Mouse (Mus musculus): Measurements from ENCODE around the gene Serhl. TPM values are rescaled to one million over a fixed set of nuclear protein-coding genes. Genes with fewer than 3 reads are reported as not detected.

Gene Serhl
- total and polyA plus RNA-seq, 2 experiments: 58.1 to 80.6 TPM

- no peaks in the 10 kb centered on the region for H3K4me1 ChIP-seq (ENCODE audit: control insufficient read depth, insufficient read depth, low read length)
- DNase-seq (ENCODE audit: extremely low read depth, low read depth, low spot score): no peak
- no peaks in the 10 kb centered on the region for H3K27me3 ChIP-seq (ENCODE audit: control insufficient read depth, insufficient read depth, low read length)
- no peak for TF ChIP-seq POLR2A (IDR thresholded peaks at IDR 0.05; ENCODE audit: extremely low read depth, insufficient read depth, low read length)
- no peak for TF ChIP-seq CTCF (IDR thresholded peaks at IDR 0.05; ENCODE audit: low read depth, low read length)
- H3K4me3 ChIP-seq (ENCODE audit: insufficient read depth, low read depth, low read length): no peak overlapping the region
- WGBS: 87% methylated on average over 7 of the region's 7 CpGs
- H3K36me3 ChIP-seq (ENCODE audit: control insufficient read depth, insufficient read depth, low read length): no peaks in the 10 kb centered on the region
- H3K27ac ChIP-seq (replicated peaks; ENCODE audit: insufficient read depth, low read depth, low read length): no peak overlapping the region
- no peaks in the 10 kb centered on the region for H3K79me2 ChIP-seq (ENCODE audit: control insufficient read depth, insufficient read depth, low read length)
- H3K9ac ChIP-seq (ENCODE audit: low read depth, low read length): no peak overlapping the region
These were observed 42.6 kb upstream of the Serhl start for GRCm38 (mm10) chr15:83046730-83047129.

DNA sequence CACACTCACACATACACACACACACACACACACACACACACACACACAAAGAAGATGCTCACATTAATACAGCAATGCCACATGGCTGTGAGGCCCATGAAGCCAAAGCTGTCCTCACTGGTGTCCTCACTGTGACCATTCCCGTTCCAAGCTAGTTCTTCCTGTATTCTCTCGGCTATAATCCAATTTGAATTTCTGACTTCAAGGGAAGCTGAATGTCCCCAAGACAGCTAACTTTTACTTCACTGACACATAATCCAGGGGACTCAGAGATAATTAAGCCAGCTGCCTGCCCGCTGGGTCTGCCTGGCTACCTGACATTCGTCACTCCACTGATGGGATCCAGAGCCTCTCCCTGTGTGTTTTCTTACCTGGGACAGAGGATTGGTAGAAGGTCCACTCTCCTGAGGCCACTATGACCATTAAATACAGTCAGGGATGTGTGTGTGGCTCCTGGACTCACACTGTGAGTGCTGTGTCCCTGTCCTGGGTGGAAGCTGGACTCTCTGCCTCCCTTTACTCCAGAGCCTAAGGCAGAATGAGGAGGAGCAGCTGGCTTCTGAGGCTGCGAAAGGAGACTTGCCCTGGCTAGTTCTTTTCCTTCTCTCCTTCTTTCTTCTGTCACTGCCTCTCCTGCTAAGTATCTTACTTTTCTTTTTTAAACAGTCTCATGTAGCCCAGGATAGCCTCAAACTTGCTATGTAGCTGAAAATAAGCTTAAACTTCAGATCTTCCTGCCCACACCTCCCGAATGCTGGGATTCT lies 36.8 kb upstream of the Serhl start:
- no peak overlapping the region for H3K4me3 ChIP-seq (ENCODE audit: insufficient read depth, low read depth, low read length)
- H3K4me1 ChIP-seq (ENCODE audit: control insufficient read depth, insufficient read depth, low read length): no peaks in the 10 kb centered on the region
- 86% methylated on average over 6 of the region's 6 CpGs for WGBS
- no peaks in the 10 kb centered on the region for H3K36me3 ChIP-seq (ENCODE audit: control insufficient read depth, insufficient read depth, low read length)
- TF ChIP-seq POLR2A (IDR thresholded peaks at IDR 0.05; ENCODE audit: extremely low read depth, insufficient read depth, low read length) (no peak), CTCF (IDR thresholded peaks at IDR 0.05; ENCODE audit: low read depth, low read length) (no peak)
- no peak overlapping the region for H3K27ac ChIP-seq (replicated peaks; ENCODE audit: insufficient read depth, low read depth, low read length)
- peaks cover 5% of the 10 kb centered on the region; the same call in 1 of the 2 replicates for H3K27me3 ChIP-seq (ENCODE audit: control insufficient read depth, insufficient read depth, low read length)
- no peak for DNase-seq (ENCODE audit: extremely low read depth, low read depth, low spot score)
- H3K79me2 ChIP-seq (ENCODE audit: control insufficient read depth, insufficient read depth, low read length): no peaks in the 10 kb centered on the region
- H3K9ac ChIP-seq (ENCODE audit: low read depth, low read length): no peak overlapping the region

DNA sequence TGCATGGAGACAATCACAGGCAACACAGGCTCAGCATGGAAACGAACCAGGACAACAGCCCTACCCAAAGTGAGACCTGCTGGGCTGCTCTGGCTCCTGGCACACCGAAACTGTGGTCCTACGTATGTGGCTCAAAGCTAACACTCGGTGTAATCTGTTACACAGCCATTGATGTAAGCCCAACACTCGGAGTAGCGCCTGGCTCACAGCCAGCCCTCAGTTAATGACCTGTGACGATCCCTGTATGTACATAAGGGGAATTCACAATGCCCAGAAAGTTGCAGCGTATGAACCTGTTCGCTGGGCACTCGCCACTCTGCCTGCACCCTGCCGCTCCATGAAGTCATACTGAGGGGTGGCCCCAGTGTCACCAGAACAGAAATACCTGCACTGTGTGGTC lies 36.0 kb upstream of the Serhl start:
- H3K4me1 ChIP-seq (ENCODE audit: control insufficient read depth, insufficient read depth, low read length): no peaks in the 10 kb centered on the region
- H3K4me3 ChIP-seq (ENCODE audit: insufficient read depth, low read depth, low read length): no peak overlapping the region
- DNase-seq (ENCODE audit: extremely low read depth, low read depth, low spot score): no peak
- H3K36me3 ChIP-seq (ENCODE audit: control insufficient read depth, insufficient read depth, low read length): no peaks in the 10 kb centered on the region
- H3K79me2 ChIP-seq (ENCODE audit: control insufficient read depth, insufficient read depth, low read length): no peaks in the 10 kb centered on the region
- peaks cover 8% of the 10 kb centered on the region; the same call in 1 of the 2 replicates for H3K27me3 ChIP-seq (ENCODE audit: control insufficient read depth, insufficient read depth, low read length)
- no peak overlapping the region for H3K9ac ChIP-seq (ENCODE audit: low read depth, low read length)
- no peak overlapping the region for H3K27ac ChIP-seq (replicated peaks; ENCODE audit: insufficient read depth, low read depth, low read length)
- WGBS: 31% methylated on average over 11 of the region's 11 CpGs
- TF ChIP-seq CTCF (IDR thresholded peaks at IDR 0.05; ENCODE audit: low read depth, low read length): no peak
- TF ChIP-seq POLR2A (IDR thresholded peaks at IDR 0.05; ENCODE audit: extremely low read depth, insufficient read depth, low read length): no peak

DNA sequence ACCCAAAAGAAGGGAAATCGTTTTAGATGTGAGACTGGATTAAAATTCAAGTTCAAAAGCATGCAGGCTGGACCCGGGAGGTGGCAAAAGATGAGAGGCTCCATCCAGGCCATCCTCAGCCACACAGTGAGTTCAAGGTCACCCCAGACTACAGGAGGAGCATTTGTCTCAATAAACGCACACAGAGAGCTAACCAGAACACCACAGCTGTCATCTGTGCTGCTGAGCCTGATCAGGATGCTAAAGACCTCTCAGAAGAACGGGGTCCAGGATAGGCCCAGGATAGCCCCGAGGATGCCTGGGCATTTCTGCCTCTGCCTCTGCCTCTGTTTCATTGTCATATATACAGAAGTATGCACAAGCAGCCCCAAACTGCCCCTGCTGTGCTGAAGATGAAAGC lies 33.7 kb upstream of the Serhl start:
- H3K36me3 ChIP-seq (ENCODE audit: control insufficient read depth, insufficient read depth, low read length): no peaks in the 10 kb centered on the region
- TF ChIP-seq CTCF (IDR thresholded peaks at IDR 0.05; ENCODE audit: low read depth, low read length) (no peak), POLR2A (IDR thresholded peaks at IDR 0.05; ENCODE audit: extremely low read depth, insufficient read depth, low read length) (no peak)
- no peak overlapping the region for H3K4me3 ChIP-seq (ENCODE audit: insufficient read depth, low read depth, low read length)
- no peaks in the 10 kb centered on the region for H3K79me2 ChIP-seq (ENCODE audit: control insufficient read depth, insufficient read depth, low read length)
- no peaks in the 10 kb centered on the region for H3K4me1 ChIP-seq (ENCODE audit: control insufficient read depth, insufficient read depth, low read length)
- 60% methylated on average over 5 of the region's 5 CpGs for WGBS
- H3K9ac ChIP-seq (ENCODE audit: low read depth, low read length): no peak overlapping the region
- H3K27ac ChIP-seq (replicated peaks; ENCODE audit: insufficient read depth, low read depth, low read length): no peak overlapping the region
- H3K27me3 ChIP-seq (ENCODE audit: control insufficient read depth, insufficient read depth, low read length): peaks cover 8% of the 10 kb centered on the region; the same call in 1 of the 2 replicates
- no peak for DNase-seq (ENCODE audit: extremely low read depth, low read depth, low spot score)

- H3K4me3 ChIP-seq (ENCODE audit: insufficient read depth, low read depth, low read length): peak overlapping the region; percentile 32; the same call in 1 of the 2 replicates
- H3K36me3 ChIP-seq (ENCODE audit: control insufficient read depth, insufficient read depth, low read length): no peaks in the 10 kb centered on the region
- no peaks in the 10 kb centered on the region for H3K4me1 ChIP-seq (ENCODE audit: control insufficient read depth, insufficient read depth, low read length)
- no peaks in the 10 kb centered on the region for H3K79me2 ChIP-seq (ENCODE audit: control insufficient read depth, insufficient read depth, low read length)
- peaks cover 8% of the 10 kb centered on the region; the same call in 1 of the 2 replicates for H3K27me3 ChIP-seq (ENCODE audit: control insufficient read depth, insufficient read depth, low read length)
- no peak overlapping the region for H3K27ac ChIP-seq (replicated peaks; ENCODE audit: insufficient read depth, low read depth, low read length)
- 3% methylated on average over 29 of the region's 29 CpGs for WGBS
- no peak overlapping the region for H3K9ac ChIP-seq (ENCODE audit: low read depth, low read length)
- TF ChIP-seq POLR2A (IDR thresholded peaks at IDR 0.05; ENCODE audit: extremely low read depth, insufficient read depth, low read length): no peak
- TF ChIP-seq CTCF (IDR thresholded peaks at IDR 0.05; ENCODE audit: low read depth, low read length): no peak
- no peak for DNase-seq (ENCODE audit: extremely low read depth, low read depth, low spot score)
These were observed 32.8 kb upstream of the Serhl start for GRCm38 (mm10) chr15:83056378-83057083.
